Mouse (Mus musculus) hindbrain, embryonic 10.5 days (tissue): ENCODE data around the gene Rasgef1a. TPM values are rescaled to one million over a fixed set of nuclear protein-coding genes. Genes with fewer than 3 reads are reported as not detected.

Experiments
- DNase-seq: peaks from one replicate; pipeline ENCODE4 v3.0.0-alpha.2; 2017; ENCODE audit warnings: low spot score
- H3K27ac ChIP-seq: fragments of 300-500 bp; sonication (generic); 2 replicates; pipeline ENCODE4 v1.5.1; 2016; ENCODE audit warnings: mild to moderate bottlenecking, moderate library complexity
- H3K27me3 ChIP-seq: fragments of 300-500 bp; sonication (generic); 2 replicates; pipeline ENCODE4 v1.6.1; 2016; ENCODE audit warnings: mild to moderate bottlenecking; ENCODE audit not compliant: poor library complexity, insufficient read depth, severe bottlenecking
- H3K36me3 ChIP-seq: fragments of 300-500 bp; sonication (generic); 2 replicates; pipeline ENCODE4 v1.6.1; 2016; ENCODE audit warnings: mild to moderate bottlenecking, moderate library complexity
- H3K4me1 ChIP-seq: fragments of 300-500 bp; sonication (generic); replicated peaks from 2 replicates; pipeline ENCODE4 v1.6.1; 2016; ENCODE audit warnings: mild to moderate bottlenecking
- H3K4me3 ChIP-seq: fragments of 300-500 bp; sonication (generic); 2 replicates; pipeline ENCODE4 v1.5.1; 2016; ENCODE audit warnings: mild to moderate bottlenecking, moderate library complexity
- H3K9me3 ChIP-seq: fragments of 300-500 bp; sonication (generic); 2 replicates; pipeline ENCODE4 v1.6.1; 2016; ENCODE audit warnings: mild to moderate bottlenecking, moderate library complexity
- WGBS: fragments of 180-500 bp; shearing (Covaris S2); methylation state at CpG from one replicate; pipeline ENCODE4 v1.1.7; 2016; 5-methylcytosine and 5-hydroxymethylcytosine counted together
- polyA plus RNA-seq: library from polyadenylated mRNA; unstranded; fragments of >200 nt; fragmentation: Nextera tagmentation; extraction: Ambion mirVana; gene quantifications from 2 replicates; pipeline ENCODE4 v1.2.1, GENCODE M21; 2016

Rasgef1a gene
- polyA plus RNA-seq, 1 experiment from 2014 or later = not detected

- DNase-seq = peak; percentile 16
- H3K4me3 ChIP-seq = peak overlapping the region; percentile 68
- H3K36me3 ChIP-seq = no peaks in the 10 kb centered on the region
- H3K9me3 ChIP-seq = no peaks in the 10 kb centered on the region
- 3% methylated on average over 40 of the region's 40 CpGs for WGBS
- peak overlapping the region; percentile 69 for H3K27ac ChIP-seq
- peaks cover 45% of the 10 kb centered on the region for H3K27me3 ChIP-seq
- H3K4me1 ChIP-seq = peaks cover 27% of the 10 kb centered on the region
These were observed 55.2 kb downstream of the Rasgef1a start for GRCm38 (mm10) chr6:118066199-118067081.

DNA sequence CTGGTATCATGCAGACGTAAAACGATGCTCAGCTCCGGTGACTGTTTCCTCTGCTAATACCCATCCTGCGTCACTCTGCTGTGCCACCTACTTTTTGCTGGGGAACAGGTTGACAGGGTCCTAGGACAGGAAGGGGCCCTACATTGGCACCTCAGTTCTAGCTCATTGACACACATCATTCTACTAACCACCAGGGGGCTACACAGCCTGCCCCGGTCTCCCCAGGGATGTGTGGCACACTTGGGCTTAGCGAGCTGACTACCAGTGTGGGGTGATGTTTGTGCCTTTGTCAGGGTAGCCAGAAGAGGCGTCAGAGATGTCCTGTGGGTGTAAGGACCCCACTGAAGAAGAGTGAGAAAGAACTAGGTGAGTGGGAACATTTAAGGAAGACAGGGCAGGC is 56.5 kb downstream of the Rasgef1a start:
- H3K4me1 ChIP-seq = peaks cover 27% of the 10 kb centered on the region
- no peaks in the 10 kb centered on the region for H3K36me3 ChIP-seq
- no peak for DNase-seq
- WGBS = 69% methylated on average over 7 of the region's 7 CpGs
- H3K27ac ChIP-seq = no peak overlapping the region
- no peaks in the 10 kb centered on the region for H3K9me3 ChIP-seq
- peaks cover 45% of the 10 kb centered on the region for H3K27me3 ChIP-seq
- no peak overlapping the region for H3K4me3 ChIP-seq

- WGBS = 74% methylated on average over 5 of the region's 5 CpGs
- Histone ChIP-seq H3K36me3 (no peaks in the 10 kb centered on the region), H3K4me1 (peaks cover 29% of the 10 kb centered on the region), H3K9me3 (no peaks in the 10 kb centered on the region), H3K27me3 (peaks cover 33% of the 10 kb centered on the region), H3K27ac (no peak overlapping the region), H3K4me3 (no peak overlapping the region)
- no peak for DNase-seq
These were observed 59.2 kb downstream of the Rasgef1a start for GRCm38 (mm10) chr6:118070321-118071012.

DNA sequence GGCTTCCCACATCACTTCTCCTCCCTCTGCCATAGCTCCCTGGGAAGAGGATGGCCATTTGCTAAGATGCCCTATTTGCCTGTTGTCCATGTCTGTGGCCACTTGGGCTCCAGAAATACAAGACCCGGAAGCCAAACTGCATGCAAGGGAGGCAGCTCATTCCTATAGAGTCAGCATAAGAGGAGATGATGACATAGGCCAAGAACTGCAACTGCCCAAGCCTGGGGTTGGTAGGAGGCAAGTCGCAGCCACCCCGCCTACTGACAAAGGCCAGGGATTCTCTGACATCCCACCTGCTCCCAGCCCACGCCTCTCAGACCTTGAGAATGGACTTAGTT is 59.7 kb downstream of the Rasgef1a start:
- H3K4me1 ChIP-seq = peaks cover 29% of the 10 kb centered on the region
- 84% methylated on average over 4 of the region's 4 CpGs for WGBS
- H3K27me3 ChIP-seq = peaks cover 28% of the 10 kb centered on the region
- H3K4me3 ChIP-seq = no peak overlapping the region
- H3K27ac ChIP-seq = no peak overlapping the region
- no peak for DNase-seq
- no peaks in the 10 kb centered on the region for H3K36me3 ChIP-seq
- H3K9me3 ChIP-seq = no peaks in the 10 kb centered on the region

DNA sequence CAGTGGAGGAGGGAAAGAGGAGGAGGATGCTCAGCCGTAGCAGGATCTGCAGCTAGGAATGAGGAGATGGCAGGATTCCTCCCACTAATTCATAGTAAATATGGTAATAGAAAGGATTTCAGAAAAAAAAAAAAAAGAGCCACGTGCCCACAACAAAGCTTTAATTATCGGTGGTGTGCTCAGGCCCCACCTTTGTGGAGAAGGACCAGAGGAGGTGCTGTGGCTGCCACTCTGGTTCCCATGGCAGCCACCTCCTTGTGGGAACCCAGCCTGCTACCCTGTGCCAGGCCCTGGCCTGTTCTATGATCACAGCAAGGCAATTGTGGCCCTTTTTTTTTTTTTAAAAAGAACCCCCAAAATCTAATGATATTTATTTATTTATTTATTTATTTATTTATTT is 60.2 kb downstream of the Rasgef1a start:
- Histone ChIP-seq H3K27me3 (peaks cover 24% of the 10 kb centered on the region), H3K4me3 (no peak overlapping the region), H3K36me3 (no peaks in the 10 kb centered on the region), H3K27ac (no peak overlapping the region), H3K9me3 (no peaks in the 10 kb centered on the region), H3K4me1 (peaks cover 27% of the 10 kb centered on the region)
- WGBS = 73% methylated on average over 3 of the region's 3 CpGs
- DNase-seq = no peak

DNA sequence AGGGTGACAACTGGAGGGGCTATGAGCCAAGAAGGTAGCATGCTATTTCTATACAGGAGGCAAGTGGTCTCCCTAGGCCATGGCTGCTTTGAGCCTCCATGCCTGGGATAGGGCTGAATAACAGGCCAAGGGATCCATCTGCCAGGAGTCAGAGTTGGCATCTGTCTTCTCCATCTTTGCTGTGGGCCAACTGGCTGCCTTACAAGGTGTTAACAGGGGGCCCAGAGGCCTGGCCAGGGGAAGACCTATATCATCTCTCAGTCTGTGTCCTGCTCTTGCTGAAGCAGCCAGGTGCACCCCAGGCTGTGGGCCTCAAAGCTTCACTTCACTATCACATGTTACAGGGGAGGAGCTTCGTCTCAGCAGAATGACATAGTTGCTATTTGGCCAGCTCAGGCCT is 60.9 kb downstream of the Rasgef1a start:
- Histone ChIP-seq H3K4me1 (peaks cover 26% of the 10 kb centered on the region; the same call in 1 of the 2 replicates), H3K36me3 (no peaks in the 10 kb centered on the region), H3K27me3 (peaks cover 16% of the 10 kb centered on the region), H3K4me3 (no peak overlapping the region), H3K27ac (no peak overlapping the region), H3K9me3 (no peaks in the 10 kb centered on the region)
- DNase-seq = no peak
- 79% methylated on average over 1 of the region's 1 CpGs for WGBS

GRCm38 (mm10) chr6:118074151-118074550 is 62.9 kb downstream of the Rasgef1a start:
- H3K36me3 ChIP-seq = no peaks in the 10 kb centered on the region
- no peaks in the 10 kb centered on the region for H3K27me3 ChIP-seq
- 57% methylated on average over 3 of the region's 3 CpGs for WGBS
- no peak overlapping the region for H3K27ac ChIP-seq
- peaks cover 19% of the 10 kb centered on the region; the same call in 1 of the 2 replicates for H3K4me1 ChIP-seq
- no peaks in the 10 kb centered on the region for H3K9me3 ChIP-seq
- no peak overlapping the region for H3K4me3 ChIP-seq
- no peak for DNase-seq

DNA sequence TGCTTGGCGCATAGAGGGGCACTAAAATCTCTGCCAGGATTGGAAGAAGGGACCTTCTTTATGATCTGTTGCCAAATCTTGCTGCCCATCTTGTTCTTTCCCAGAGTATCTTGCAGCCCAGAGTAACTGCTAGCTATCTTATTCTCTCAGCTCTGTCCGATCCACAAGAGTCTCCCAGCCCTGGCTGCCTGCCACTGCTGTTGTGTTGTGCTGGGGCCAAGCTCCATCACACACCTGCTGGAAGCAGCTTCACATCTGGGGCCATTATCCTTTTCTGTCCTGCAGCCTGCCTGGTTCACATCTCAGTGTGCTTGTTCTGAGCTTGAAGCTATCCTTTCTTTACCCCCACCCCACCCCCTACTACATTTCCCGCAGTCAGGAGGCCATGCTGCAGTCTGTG is 65.0 kb downstream of the Rasgef1a start:
- Histone ChIP-seq H3K27ac (no peak overlapping the region), H3K36me3 (no peaks in the 10 kb centered on the region), H3K27me3 (peaks cover 4% of the 10 kb centered on the region; the same call in 1 of the 2 replicates), H3K4me1 (peaks cover 19% of the 10 kb centered on the region; the same call in 1 of the 2 replicates), H3K4me3 (no peak overlapping the region), H3K9me3 (no peaks in the 10 kb centered on the region)
- DNase-seq = no peak
- 85% methylated on average over 3 of the region's 3 CpGs for WGBS

DNA sequence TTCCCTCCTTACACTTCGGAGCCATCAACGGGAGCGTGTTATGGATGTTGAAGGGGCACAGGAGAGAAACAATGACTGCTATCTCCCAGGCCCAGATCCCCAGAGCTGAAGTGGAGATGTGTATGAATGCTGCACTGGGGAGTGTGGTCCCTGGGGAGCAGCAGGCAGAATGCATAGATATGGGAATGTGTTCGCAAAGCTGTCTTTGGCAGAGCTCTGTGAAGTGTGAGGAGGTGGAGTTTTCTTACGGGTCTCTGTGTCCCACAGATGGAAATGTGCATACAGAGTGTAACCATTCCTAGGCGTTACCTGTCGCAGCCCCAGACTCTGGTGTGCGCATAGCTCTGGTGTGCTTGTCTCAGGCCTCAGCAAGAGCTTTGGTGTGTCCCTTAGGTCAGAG is 65.5 kb downstream of the Rasgef1a start:
- peaks cover 4% of the 10 kb centered on the region; the same call in 1 of the 2 replicates for H3K27me3 ChIP-seq

DNA sequence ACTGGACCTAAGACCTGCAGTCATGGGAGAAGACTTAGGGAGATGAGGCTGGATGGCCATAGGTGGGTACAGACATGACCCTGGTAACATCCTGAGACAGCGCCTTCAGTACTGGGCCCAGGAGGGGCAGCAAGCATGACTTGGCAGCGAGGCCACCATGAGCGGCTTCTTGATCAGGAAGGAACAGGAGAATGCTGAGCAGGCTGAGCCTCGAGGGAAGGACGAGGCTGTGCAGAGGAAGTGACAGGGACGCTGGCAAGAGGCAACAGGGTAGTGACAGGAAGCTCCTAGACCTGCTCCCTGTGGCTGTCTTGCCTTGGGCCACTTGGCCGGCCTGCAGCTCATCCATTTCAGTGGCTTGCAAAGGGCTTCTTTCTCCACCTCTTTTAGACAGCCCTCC is 66.2 kb downstream of the Rasgef1a start:
- no peak for DNase-seq
- H3K36me3 ChIP-seq = no peaks in the 10 kb centered on the region
- 88% methylated on average over 7 of the region's 7 CpGs for WGBS

More for the DNA sequence above, 65.5 kb downstream of the Rasgef1a start:
- Histone ChIP-seq H3K27ac (no peak overlapping the region), H3K4me1 (peaks cover 19% of the 10 kb centered on the region; the same call in 1 of the 2 replicates), H3K36me3 (no peaks in the 10 kb centered on the region), H3K4me3 (no peak overlapping the region), H3K9me3 (no peaks in the 10 kb centered on the region)
- WGBS = 91% methylated on average over 8 of the region's 8 CpGs
- no peak for DNase-seq

GRCm38 (mm10) chr6:118078751-118079150 is 67.5 kb downstream of the Rasgef1a start:
- H3K9me3 ChIP-seq = no peaks in the 10 kb centered on the region
- H3K36me3 ChIP-seq = no peaks in the 10 kb centered on the region
- 76% methylated on average over 10 of the region's 10 CpGs for WGBS
- no peak overlapping the region; the same call in 1 of the 2 replicates for H3K27ac ChIP-seq
- DNase-seq = no peak
- H3K27me3 ChIP-seq = peaks cover 4% of the 10 kb centered on the region; the same call in 1 of the 2 replicates
- no peak overlapping the region for H3K4me3 ChIP-seq
- H3K4me1 ChIP-seq = peaks cover 18% of the 10 kb centered on the region; the same call in 1 of the 2 replicates

More for the DNA sequence above, 66.2 kb downstream of the Rasgef1a start:
- Histone ChIP-seq H3K27ac (no peak overlapping the region), H3K4me1 (peaks cover 19% of the 10 kb centered on the region; the same call in 1 of the 2 replicates), H3K9me3 (no peaks in the 10 kb centered on the region), H3K27me3 (peaks cover 4% of the 10 kb centered on the region; the same call in 1 of the 2 replicates), H3K4me3 (no peak overlapping the region)

GRCm38 (mm10) chr6:118079292-118079691 is 68.1 kb downstream of the Rasgef1a start:
- no peaks in the 10 kb centered on the region for H3K36me3 ChIP-seq
- H3K4me1 ChIP-seq = peaks cover 14% of the 10 kb centered on the region; the same call in 1 of the 2 replicates
- WGBS = 74% methylated on average over 3 of the region's 3 CpGs
- no peak for DNase-seq
- H3K27me3 ChIP-seq = peaks cover 4% of the 10 kb centered on the region; the same call in 1 of the 2 replicates
- H3K4me3 ChIP-seq = no peak overlapping the region
- no peak overlapping the region for H3K27ac ChIP-seq
- no peaks in the 10 kb centered on the region for H3K9me3 ChIP-seq
